Mouse (Mus musculus): ENCODE measurements around the gene Bod1.
A peak's percentile ranks its signal among the peaks of the same experiment; 100 is the strongest.

Gene Bod1

DNA sequence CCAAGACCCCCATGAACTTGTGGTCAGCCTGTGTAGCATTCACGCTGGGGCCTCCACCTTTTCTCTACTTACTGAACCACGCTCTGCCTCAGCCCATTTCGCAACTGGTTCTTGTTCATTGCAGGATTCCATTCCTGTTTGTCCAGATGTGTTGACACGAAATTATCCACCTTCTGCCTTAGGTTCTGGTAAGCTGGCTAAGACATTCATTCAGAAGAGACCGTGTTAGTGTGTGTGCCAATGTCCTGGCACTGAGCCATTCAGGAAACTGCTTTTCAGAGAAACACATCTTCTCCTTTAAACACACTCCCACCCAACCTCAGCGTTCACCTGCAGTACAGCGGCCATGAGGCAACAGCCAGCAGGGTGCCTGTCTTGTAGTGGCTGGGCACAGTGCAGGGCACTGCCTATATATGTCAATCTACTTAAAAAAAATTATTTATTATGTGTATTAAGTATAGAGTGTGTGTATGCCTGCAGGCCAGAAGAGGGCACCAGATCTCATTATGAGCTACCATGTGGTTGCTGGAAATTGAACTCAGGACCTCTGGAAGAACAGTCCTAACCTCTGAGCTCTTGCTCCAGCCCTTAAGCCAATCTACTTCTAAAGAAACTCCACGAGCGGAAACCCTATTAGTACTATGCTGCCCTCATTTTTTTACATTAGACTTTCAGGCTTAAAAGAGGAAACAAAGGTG, 2.4 kb downstream of the Bod1 start:
- no peak for DNase-seq (ENCODE audit: low spot score in 2 of 2)

DNA sequence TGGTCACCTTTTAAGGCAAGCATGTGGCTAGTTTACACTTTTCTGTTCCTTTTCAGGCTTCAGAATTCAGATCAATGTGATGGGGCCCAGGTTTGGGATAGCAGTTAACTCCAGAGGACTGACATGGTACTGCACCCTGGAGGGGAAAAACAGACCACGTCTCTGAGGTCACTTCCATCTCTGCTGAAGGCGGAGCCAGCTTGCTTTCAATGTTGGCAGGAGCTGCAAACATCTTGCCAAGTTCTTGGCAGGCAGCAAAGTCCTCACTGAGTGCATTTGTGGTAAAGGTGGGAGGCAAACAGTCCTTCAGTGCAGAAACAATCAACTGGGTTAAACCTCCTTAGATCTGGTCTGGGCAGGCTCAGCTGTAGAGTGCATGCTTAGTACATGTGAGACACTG, 7.5 kb downstream of the Bod1 start:
- no peak for DNase-seq (ENCODE audit: low spot score in 2 of 2)

DNA sequence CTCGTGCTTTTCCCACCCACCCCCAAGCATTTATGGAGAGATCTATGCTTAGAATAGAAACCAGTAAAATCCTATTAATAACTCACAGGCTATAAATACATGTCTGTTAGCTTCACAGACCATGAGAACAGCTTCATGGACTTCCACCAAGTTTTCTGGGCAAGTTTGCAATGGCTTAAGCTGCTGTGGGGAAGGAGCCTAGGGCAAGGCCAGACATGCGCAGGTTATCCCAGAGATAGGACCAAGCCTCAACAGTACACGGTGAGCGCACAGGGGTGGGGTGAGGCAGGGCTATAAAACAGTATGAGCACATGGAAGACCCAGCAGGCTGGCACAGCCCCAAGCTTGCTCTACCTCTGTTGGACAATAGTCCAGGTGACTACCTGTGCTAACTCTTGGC, 8.2 kb downstream of the Bod1 start:
- no peak for DNase-seq (ENCODE audit: low spot score in 2 of 2)

DNA sequence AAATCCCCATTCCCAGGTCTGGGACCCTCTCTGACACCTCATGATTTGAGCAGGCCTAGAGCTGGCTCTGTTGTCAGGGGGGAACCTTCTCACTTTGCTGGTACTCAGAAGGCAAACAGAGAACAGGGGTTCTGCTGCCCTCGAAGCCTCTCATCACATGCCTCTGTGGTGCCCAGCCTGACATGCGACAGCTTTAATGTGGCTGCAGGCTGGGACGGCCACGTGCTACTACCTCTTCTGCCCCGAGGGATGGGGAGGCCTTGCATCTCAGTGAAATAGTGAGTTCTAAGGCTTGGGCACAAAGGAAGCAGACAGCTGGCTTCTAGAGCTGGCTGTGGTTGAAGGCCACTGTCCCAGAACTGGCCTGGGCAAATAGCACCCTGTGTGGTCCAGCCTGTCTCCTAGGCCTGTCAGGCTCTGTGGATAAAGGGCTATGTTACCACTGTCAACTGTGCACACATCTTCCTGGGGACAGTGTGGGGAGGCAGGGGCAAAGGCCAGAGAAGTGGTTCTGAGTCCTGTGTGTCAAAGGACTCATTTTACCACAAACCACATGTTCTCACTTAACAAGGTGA, 8.7 kb downstream of the Bod1 start:
- DNase-seq (ENCODE audit: low spot score in 2 of 2) = no peak

DNA sequence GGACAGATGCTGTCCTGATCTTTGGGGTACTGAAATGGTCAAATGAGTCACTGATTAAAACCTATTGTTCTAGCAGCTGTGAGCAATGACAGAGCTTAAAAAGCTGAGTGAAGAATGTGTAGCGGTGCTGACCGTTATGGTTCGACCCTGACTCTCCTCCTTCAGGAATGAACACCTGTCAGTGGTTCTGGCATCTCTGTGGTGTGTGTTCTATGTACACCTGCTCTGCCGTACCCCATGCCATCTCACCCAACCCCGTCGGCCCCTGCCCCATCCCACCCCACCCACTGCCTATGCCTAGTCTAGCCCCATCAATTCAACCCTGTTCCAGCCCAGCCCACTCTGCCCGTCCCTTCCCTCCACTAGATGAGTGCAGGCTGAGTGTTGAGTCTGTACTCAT, 9.5 kb downstream of the Bod1 start:
- DNase-seq (ENCODE audit: low spot score in 2 of 2) = no peak

DNA sequence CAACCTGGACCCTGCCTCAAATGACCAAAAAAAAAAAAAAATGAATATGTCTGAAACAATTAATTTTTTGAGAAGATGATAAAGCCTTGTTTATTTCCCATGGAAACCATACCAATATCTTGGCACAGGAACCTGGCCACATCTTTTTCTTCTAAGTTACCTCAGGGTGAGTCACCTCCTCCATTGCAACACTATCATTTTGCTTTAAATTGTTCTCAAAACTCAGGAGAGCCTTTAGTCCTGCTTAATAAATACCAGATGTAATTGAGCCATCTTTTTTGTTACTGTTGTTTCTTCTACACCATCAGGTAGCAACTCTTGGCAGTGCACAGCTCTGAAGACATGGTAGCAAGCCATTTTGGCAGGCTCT, 13.9 kb downstream of the Bod1 start:
- DNase-seq (ENCODE audit: low spot score in 2 of 2) = no peak

DNA sequence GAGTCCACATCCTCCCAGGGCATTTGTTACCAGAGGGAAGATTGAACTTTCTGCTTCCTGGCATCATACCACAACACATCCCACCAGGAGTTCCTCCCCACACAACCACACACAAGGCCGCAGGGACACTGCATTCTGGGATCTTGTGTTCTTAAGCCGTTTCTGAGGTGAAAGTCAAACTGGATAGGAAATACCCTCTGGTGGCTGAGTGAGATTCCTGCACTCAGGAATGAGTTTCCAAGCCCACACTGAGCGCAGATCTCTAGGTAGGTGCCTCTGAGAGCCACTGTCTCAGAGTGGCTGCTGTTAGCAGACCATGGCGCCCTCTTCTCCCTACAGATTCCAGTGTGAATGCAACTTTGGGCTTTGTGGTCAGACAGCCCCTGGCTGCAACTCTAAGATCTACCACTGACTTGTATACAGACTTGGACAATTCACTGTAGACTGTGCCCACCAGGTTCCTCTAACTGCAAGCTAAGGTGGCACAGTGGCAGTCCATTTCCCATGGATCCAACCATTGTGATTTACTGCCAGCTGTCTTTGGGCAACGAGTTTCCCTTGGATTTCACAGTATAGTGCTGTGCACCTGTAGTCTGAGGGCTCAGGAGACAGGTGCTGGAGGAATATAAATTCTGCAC, 14.4 kb downstream of the Bod1 start:
- DNase-seq (ENCODE audit: low spot score in 2 of 2) = no peak

DNA sequence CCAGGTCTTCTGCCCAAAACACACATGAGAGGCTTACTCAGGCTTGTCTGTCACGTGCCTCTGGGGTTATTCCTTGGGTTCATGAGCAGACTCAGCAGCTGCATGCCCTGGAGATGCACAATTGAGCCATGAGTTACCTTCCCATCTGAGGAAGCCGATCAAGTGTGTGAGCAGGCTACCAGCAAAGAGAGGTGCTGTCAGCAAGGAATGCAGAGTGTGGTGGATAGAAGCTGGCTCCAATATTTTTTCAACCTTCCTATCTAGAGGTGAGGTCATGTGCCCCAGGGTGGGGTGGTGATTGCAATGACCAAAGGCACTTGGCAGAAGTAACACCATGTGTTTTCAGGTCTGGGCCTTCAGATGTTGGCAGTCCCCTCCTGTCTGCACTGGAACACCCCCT, 22.2 kb downstream of the Bod1 start:
- DNase-seq (ENCODE audit: low spot score in 2 of 2) = no peak

DNA sequence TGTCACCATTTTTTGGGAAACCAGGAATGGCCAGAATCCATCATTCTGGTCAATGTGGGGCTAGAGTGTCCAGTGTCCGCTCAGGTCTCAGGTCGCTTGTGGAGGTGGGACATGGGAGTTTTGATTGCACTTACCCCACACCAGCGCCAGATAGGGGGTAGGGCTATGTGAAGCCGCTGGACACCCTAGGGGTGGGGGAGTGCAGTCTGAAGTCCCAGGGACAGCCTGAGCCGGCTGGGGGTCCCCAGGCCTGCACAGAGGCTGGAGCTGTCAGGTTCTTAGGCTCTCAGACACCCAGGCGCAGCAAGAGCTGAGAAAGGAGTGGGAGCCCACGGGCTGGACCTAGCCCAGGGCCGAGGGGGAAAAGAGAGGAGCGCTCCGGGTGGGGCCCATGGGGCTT, 24.4 kb downstream of the Bod1 start:
- no peak for DNase-seq (ENCODE audit: low spot score in 2 of 2)

DNA sequence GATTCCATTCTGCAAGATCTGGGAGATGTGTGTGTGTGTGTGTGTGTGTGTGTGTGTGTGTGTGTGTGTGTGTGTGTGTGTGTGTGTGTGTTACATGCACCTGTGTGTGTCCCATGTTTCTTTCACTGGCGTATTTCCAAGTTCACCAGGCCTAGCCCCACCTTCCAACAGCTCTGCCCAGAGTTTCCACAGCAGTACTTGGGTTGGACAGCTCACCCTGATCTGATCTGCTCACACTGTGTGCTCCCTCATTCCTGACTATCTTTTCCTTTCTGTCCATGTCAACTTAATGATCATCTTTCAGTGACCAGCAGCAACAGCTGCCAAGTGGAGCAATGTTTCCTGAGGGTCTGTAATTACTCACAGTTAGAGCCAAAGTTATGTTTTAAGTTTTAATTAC, 25.1 kb downstream of the Bod1 start:
- DNase-seq (ENCODE audit: low spot score in 2 of 2) = no peak

DNA sequence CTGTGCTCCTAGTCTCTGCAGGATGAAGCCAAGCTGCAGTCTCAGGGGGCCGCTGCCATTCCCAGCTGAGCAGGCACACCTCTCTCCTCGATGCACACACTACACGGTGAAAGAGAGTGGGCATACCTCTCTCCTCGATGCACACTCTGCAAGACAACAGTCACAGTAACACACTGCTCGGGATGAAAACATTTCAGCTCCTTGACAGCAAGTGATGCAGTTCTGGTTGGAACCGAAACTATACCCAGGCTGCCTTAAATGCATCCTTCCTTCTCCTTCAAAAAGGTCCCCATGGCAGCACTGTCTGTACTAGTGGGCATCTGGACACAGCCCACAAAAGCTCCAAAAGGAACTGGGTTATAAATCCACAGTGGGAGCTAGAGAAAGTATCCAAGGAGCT, 28.6 kb downstream of the Bod1 start:
- DNase-seq (ENCODE audit: low spot score in 2 of 2) = no peak

DNA sequence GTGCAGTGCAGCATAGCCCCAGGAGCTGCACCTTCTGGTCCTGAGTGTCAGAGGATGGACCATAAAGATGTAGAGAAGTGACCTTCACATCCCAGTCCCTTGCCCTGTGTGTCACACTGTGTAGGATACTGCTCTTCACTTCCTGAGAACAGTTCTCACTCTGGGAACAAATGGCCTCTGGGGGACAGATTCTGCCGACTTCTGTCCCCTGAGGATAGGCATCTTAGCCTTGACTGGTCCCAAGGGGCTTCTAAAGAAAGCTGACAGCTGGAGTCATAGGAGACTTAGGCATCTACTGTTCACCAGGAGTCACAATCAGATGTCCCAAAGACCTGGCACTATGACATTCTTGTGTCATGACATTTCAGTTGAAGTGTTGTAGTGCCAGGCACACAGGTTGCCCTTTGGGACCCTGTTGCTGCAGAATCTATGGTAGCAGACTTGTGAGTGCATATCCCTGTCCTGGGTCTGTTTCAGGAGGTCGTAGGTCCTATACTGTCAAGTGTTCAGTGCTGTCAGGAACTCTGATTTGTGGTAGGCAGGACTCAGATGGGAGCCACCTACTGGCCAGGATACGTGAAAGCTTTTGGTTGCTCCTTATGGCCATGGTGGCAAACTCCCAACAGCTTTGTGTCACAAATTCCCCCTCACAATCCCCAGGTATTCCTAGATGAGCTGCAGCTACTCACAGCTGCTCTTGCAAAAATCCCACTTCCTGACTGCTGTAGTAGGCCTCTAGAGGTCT, 30.4 kb downstream of the Bod1 start:
- no peak for DNase-seq (ENCODE audit: low spot score in 2 of 2)

DNA sequence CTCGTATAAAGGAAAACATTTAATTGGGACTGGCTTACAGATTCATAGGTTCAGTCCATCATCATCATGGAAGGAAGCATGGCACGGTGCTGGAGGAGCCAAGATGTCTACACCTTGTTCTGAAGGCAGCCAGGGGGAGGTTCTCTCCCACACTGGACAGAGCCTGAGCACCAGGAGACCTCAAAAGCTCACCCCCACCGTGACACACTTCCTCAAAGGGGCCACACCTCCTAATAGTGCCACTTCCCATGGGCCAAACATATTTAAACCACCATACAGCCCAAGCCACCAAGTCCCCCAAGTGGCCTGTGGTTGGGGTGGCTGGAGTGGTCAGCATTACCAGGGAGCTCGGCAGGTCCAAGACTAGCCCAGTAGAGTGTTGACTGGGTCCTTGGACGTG, 31.5 kb downstream of the Bod1 start:
- no peak for DNase-seq (ENCODE audit: low spot score in 2 of 2)

DNA sequence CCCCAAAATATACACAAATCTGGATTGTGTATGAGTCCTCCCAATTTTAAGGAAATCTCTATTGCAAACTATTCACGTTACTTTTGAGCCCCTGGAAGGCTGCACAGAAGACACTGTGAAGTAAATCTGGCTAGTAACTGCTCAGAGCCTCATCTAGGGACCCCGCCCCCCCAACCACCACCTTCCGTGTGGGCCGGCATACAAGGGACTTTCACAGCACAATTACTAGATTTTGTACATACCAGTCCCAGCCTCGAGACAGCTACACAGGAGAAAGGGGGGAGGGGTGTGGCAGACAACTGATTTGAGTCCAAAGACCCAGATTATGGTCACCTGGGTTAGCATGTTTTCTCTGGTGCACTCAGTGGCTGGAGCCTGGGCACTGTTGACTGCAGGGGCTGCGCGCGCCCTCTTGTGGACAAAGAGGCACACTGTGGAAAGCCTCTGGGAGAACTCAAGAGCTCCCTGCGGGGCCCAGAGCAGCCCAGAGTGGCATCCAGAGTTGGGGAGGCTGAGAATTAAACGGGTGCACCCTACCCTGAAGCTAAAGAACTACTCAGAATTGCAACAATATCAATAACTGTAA, 33.8 kb downstream of the Bod1 start:
- peak; percentile 31 to 64 for DNase-seq (ENCODE audit: low spot score in 2 of 2)

DNA sequence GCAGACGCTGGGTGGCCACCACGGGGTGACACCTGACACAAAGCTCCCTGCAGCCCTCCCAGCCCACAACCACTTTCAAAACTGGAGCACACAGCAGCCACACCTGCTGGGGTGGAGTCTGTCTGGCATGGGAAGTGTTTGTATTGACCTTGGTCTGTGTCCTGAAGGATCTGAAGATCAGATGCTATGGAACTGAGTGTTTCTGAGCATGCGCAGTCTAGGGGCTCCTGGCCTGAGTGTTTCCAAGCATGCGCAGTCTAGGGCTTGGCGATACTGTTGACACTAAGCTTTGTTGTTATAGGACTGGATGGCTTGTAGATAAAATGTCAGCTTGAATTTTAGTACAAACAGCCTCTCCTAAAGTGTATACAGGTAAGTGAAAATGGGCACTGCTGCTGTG, 43.0 kb downstream of the Bod1 start:
- DNase-seq (ENCODE audit: low spot score in 2 of 2) = no peak

DNA sequence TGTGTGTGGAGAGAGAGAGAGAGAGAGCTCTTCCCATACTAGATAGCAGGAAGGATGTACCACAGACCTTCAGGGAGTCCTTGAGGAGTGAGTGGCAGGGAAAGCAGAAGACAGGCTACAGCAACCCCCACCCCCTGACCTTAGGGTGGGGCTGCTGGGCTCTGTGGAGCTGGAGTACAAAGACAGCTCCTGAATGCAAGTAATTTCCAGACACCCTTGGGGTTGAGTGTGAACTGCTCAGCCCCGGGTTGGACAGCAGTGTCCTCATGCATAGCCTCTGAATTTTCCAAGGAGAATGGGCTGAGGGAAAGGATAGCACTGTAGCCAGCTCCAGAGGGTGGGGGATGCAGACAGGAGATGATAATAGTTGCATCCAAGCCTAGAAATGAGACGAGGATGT, 50.9 kb downstream of the Bod1 start:
- DNase-seq (ENCODE audit: low spot score in 2 of 2) = no peak

DNA sequence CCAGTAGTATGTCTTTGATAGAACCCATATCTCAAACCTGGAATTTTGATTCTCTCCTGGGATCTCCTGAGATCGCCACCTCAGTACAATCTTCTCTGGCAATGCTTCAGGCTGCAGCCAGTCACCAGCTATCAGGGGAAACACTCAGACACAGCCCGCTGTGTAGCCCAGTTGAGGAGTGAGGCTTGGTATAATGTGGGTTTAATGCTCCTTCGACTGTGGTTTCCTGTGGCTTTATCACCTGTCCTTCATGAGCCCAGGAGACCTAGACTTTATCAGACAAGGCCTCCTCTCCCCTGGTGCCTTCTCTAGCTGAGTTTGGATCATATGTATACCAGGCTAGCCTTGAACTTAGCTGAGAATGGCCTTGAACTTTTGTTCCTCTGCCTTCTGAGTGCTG, 53.9 kb downstream of the Bod1 start:
- DNase-seq (ENCODE audit: low spot score in 2 of 2) = no peak

DNA sequence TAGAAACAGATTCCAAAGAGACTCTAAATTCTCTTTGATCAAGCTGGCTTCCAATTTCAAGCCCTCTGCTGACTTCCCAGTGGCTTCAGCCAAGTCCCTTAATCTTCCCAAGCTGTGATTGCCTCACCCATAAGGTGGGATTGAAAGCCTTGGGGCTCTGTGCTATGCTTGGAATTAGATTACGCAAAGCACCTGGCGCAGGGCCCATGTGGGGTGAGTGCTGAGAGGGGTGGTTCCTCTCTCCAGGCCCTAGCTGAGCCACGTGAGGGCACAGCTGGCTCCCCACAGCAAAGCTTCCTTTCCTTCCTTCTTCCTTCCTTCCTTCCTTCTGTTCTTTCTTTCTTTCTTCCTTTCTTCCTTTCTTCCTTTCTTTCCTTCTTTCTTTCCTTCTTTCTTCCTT, 54.4 kb downstream of the Bod1 start:
- no peak for DNase-seq (ENCODE audit: low spot score in 2 of 2)

DNA sequence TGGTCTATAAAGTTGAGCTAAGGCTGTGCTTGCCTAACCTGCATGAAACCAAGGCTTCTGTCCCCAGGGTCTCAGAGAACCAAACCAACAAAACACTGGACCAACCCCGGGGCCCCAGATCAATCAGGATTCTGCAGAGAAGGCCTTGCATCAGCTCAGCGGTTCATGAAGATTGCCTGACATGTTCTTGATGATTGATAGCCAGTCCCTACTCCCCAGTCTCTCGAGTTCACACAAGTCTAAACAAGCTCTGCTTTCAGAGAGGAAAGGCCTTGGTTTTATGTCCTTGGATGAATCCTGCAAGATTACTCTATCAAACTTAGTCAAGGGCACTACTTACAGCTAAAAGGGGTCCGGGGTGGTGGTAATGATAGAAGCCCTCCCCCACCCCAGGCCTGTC, 55.0 kb downstream of the Bod1 start:
- DNase-seq (ENCODE audit: low spot score in 2 of 2) = no peak

Data from frontal cortex, postnatal 14 days (tissue).